Mouse (Mus musculus) heart, embryonic 12.5 days (tissue): ENCODE data around the gene Prss38. TPM values are rescaled to one million over a fixed set of nuclear protein-coding genes. Genes with fewer than 3 reads are reported as not detected.

Source experiments
- ATAC-seq: fragments of 200-750 bp; cut with Nextera tagmentation; 2 replicates; pipeline ENCODE4 v1.8.0; 2017; ENCODE audit warnings: moderate TSS enrichment, moderate library complexity; ENCODE audit not compliant: insufficient number of reproducible peaks, low FRiP score
- H3K27ac ChIP-seq: fragments of 300-500 bp; sonication (generic); 2 replicates; pipeline ENCODE4 v1.5.1; 2016; ENCODE audit warnings: mild to moderate bottlenecking, moderate library complexity; ENCODE audit not compliant: poor library complexity, severe bottlenecking
- H3K27me3 ChIP-seq: fragments of 300-500 bp; sonication (generic); replicated peaks from 2 replicates; pipeline ENCODE4 v1.6.1; 2016; ENCODE audit warnings: mild to moderate bottlenecking, moderate library complexity
- H3K36me3 ChIP-seq: fragments of 300-500 bp; sonication (generic); 2 replicates; pipeline ENCODE4 v1.6.1; 2016; ENCODE audit warnings: mild to moderate bottlenecking, moderate library complexity
- H3K4me1 ChIP-seq: fragments of 300-500 bp; sonication (generic); replicated peaks from 2 replicates; pipeline ENCODE4 v1.6.1; 2016; ENCODE audit warnings: mild to moderate bottlenecking
- H3K4me2 ChIP-seq: fragments of 300-500 bp; sonication (generic); 2 replicates; pipeline ENCODE4 v1.6.1; 2016; ENCODE audit warnings: mild to moderate bottlenecking, moderate library complexity
- H3K4me3 ChIP-seq: fragments of 300-500 bp; sonication (generic); 2 replicates; pipeline ENCODE4 v1.5.1; 2016; ENCODE audit warnings: mild to moderate bottlenecking
- H3K9ac ChIP-seq: fragments of 300-500 bp; sonication (generic); 2 replicates; pipeline ENCODE4 v1.6.1; 2016; ENCODE audit warnings: mild to moderate bottlenecking, moderate library complexity
- H3K9me3 ChIP-seq: fragments of 300-500 bp; sonication (generic); replicated peaks from 2 replicates; pipeline ENCODE4 v1.6.1; 2016; ENCODE audit warnings: mild to moderate bottlenecking, moderate library complexity
- WGBS: fragments of 180-500 bp; shearing (Covaris S2); methylation state at CpG from one replicate; pipeline ENCODE4 v1.1.7; 2016; 5-methylcytosine and 5-hydroxymethylcytosine counted together
- polyA plus RNA-seq: library from polyadenylated mRNA; unstranded; fragments of >200 nt; fragmentation: Nextera tagmentation; extraction: Ambion mirVana; gene quantifications from 2 replicates; pipeline ENCODE4 v1.2.1, GENCODE M21; 2016

The Prss38 gene
- not detected in 2 replicates for polyA plus RNA-seq

- no peak within 1 kb of the TSS for H3K4me3 ChIP-seq
- no peak within 1 kb of the TSS for H3K4me2 ChIP-seq
- no peaks in the 10 kb centered on the region for H3K4me1 ChIP-seq
- H3K27me3 ChIP-seq = no peaks in the 10 kb centered on the region
- 68% methylated on average over 16 of the region's 16 CpGs for WGBS
- H3K27ac ChIP-seq = no peak within 1 kb of the TSS
- no peak; the same call in 1 of the 2 replicates for ATAC-seq
- H3K36me3 ChIP-seq = no peaks in the 10 kb centered on the region
- H3K9me3 ChIP-seq = no peaks in the 10 kb centered on the region; the same call in 1 of the 2 replicates
- no peak within 1 kb of the TSS for H3K9ac ChIP-seq
Observed at GRCm38 (mm10) chr11:59375475-59375874, at the start of gene Prss38. Gene Prss38 (minus strand): TSS chr11:59375657.

- 79% methylated on average over 5 of the region's 5 CpGs for WGBS
- ATAC-seq = no peak
- H3K9me3 ChIP-seq = no peaks in the 10 kb centered on the region
- no peak overlapping the region for H3K27ac ChIP-seq
- H3K36me3 ChIP-seq = peaks cover 73% of the 10 kb centered on the region
- H3K4me1 ChIP-seq = peaks cover 15% of the 10 kb centered on the region
- no peak overlapping the region for H3K9ac ChIP-seq
- H3K27me3 ChIP-seq = no peaks in the 10 kb centered on the region
- H3K4me2 ChIP-seq = no peak overlapping the region
- no peak overlapping the region for H3K4me3 ChIP-seq
Observed at GRCm38 (mm10) chr11:59423010-59423588, 47.6 kb upstream of the Prss38 start.

GRCm38 (mm10) chr11:59421967-59422366, 46.5 kb upstream of the Prss38 start:
- Histone ChIP-seq H3K27ac (no peak overlapping the region), H3K9me3 (no peaks in the 10 kb centered on the region)

GRCm38 (mm10) chr11:59421436-59421835, 46.0 kb upstream of the Prss38 start:
- H3K4me2 ChIP-seq = no peak overlapping the region
- ATAC-seq = no peak
- H3K4me3 ChIP-seq = no peak overlapping the region
- H3K9ac ChIP-seq = no peak overlapping the region
- peaks cover 64% of the 10 kb centered on the region for H3K36me3 ChIP-seq
- 77% methylated on average over 8 of the region's 8 CpGs for WGBS
- H3K27ac ChIP-seq = no peak overlapping the region
- no peaks in the 10 kb centered on the region for H3K27me3 ChIP-seq
- H3K4me1 ChIP-seq = peaks cover 14% of the 10 kb centered on the region
- H3K9me3 ChIP-seq = no peaks in the 10 kb centered on the region

More at GRCm38 (mm10) chr11:59421967-59422366, 46.5 kb upstream of the Prss38 start:
- no peak overlapping the region for H3K4me3 ChIP-seq
- H3K27me3 ChIP-seq = no peaks in the 10 kb centered on the region
- H3K9ac ChIP-seq = no peak overlapping the region
- no peak overlapping the region for H3K4me2 ChIP-seq
- peaks cover 14% of the 10 kb centered on the region for H3K4me1 ChIP-seq
- peaks cover 66% of the 10 kb centered on the region for H3K36me3 ChIP-seq
- ATAC-seq = no peak
- WGBS = 88% methylated on average over 2 of the region's 2 CpGs

GRCm38 (mm10) chr11:59418708-59419107, 43.3 kb upstream of the Prss38 start:
- no peak overlapping the region for H3K27ac ChIP-seq
- peaks cover 11% of the 10 kb centered on the region for H3K4me1 ChIP-seq
- H3K4me2 ChIP-seq = no peak overlapping the region
- WGBS = 76% methylated on average over 5 of the region's 5 CpGs
- H3K27me3 ChIP-seq = no peaks in the 10 kb centered on the region
- no peak overlapping the region for H3K4me3 ChIP-seq
- H3K9me3 ChIP-seq = no peaks in the 10 kb centered on the region
- ATAC-seq = no peak
- peaks cover 60% of the 10 kb centered on the region for H3K36me3 ChIP-seq
- H3K9ac ChIP-seq = no peak overlapping the region

- no peak overlapping the region for H3K4me3 ChIP-seq
- WGBS = 69% methylated on average over 13 of the region's 13 CpGs
- H3K4me1 ChIP-seq = peaks cover 28% of the 10 kb centered on the region
- H3K9me3 ChIP-seq = no peaks in the 10 kb centered on the region
- no peak overlapping the region for H3K9ac ChIP-seq
- H3K27me3 ChIP-seq = no peaks in the 10 kb centered on the region
- H3K4me2 ChIP-seq = no peak overlapping the region
- no peak overlapping the region for H3K27ac ChIP-seq
- ATAC-seq = peak; percentile 34; the same call in 1 of the 2 replicates
- peaks cover 28% of the 10 kb centered on the region for H3K36me3 ChIP-seq
Observed at GRCm38 (mm10) chr11:59412999-59413863, 37.8 kb upstream of the Prss38 start.

- H3K27ac ChIP-seq = no peak overlapping the region
- H3K4me1 ChIP-seq = peaks cover 28% of the 10 kb centered on the region
- 66% methylated on average over 6 of the region's 6 CpGs for WGBS
- H3K9me3 ChIP-seq = no peaks in the 10 kb centered on the region
- no peak for ATAC-seq
- H3K27me3 ChIP-seq = no peaks in the 10 kb centered on the region
- no peak overlapping the region for H3K4me2 ChIP-seq
- H3K36me3 ChIP-seq = peaks cover 34% of the 10 kb centered on the region
- H3K9ac ChIP-seq = no peak overlapping the region
- no peak overlapping the region for H3K4me3 ChIP-seq
Observed at GRCm38 (mm10) chr11:59412058-59412457, 36.6 kb upstream of the Prss38 start.

- no peak for ATAC-seq
- no peaks in the 10 kb centered on the region for H3K9me3 ChIP-seq
- H3K27ac ChIP-seq = no peak overlapping the region
- no peak overlapping the region for H3K9ac ChIP-seq
- H3K36me3 ChIP-seq = peaks cover 43% of the 10 kb centered on the region
- H3K27me3 ChIP-seq = no peaks in the 10 kb centered on the region
- 81% methylated on average over 2 of the region's 2 CpGs for WGBS
- H3K4me3 ChIP-seq = no peak overlapping the region
- H3K4me1 ChIP-seq = peaks cover 28% of the 10 kb centered on the region
- no peak overlapping the region for H3K4me2 ChIP-seq
Observed at GRCm38 (mm10) chr11:59410851-59411250, 35.4 kb upstream of the Prss38 start.

- Histone ChIP-seq H3K4me3 (no peak overlapping the region), H3K27ac (no peak overlapping the region), H3K9me3 (no peaks in the 10 kb centered on the region), H3K9ac (no peak overlapping the region), H3K4me1 (no peaks in the 10 kb centered on the region), H3K4me2 (no peak overlapping the region), H3K36me3 (peaks cover 54% of the 10 kb centered on the region), H3K27me3 (no peaks in the 10 kb centered on the region)
- no peak for ATAC-seq
- WGBS = 74% methylated on average over 1 of the region's 1 CpGs
Observed at GRCm38 (mm10) chr11:59405761-59406160, 30.3 kb upstream of the Prss38 start.

GRCm38 (mm10) chr11:59400876-59401275, 25.4 kb upstream of the Prss38 start:
- no peak overlapping the region for H3K27ac ChIP-seq
- WGBS = 78% methylated on average over 2 of the region's 2 CpGs
- H3K4me2 ChIP-seq = no peak overlapping the region
- peaks cover 30% of the 10 kb centered on the region for H3K4me1 ChIP-seq
- H3K36me3 ChIP-seq = peaks cover 25% of the 10 kb centered on the region
- H3K9ac ChIP-seq = no peak overlapping the region
- no peaks in the 10 kb centered on the region for H3K9me3 ChIP-seq
- H3K27me3 ChIP-seq = no peaks in the 10 kb centered on the region
- no peak for ATAC-seq
- H3K4me3 ChIP-seq = no peak overlapping the region

- peaks cover 30% of the 10 kb centered on the region for H3K4me1 ChIP-seq
- no peak overlapping the region for H3K9ac ChIP-seq
- H3K4me3 ChIP-seq = no peak overlapping the region
- 68% methylated on average over 8 of the region's 8 CpGs for WGBS
- no peak for ATAC-seq
- no peaks in the 10 kb centered on the region for H3K9me3 ChIP-seq
- H3K36me3 ChIP-seq = peaks cover 17% of the 10 kb centered on the region
- H3K27me3 ChIP-seq = no peaks in the 10 kb centered on the region
- no peak overlapping the region for H3K27ac ChIP-seq
- H3K4me2 ChIP-seq = no peak overlapping the region
Observed at GRCm38 (mm10) chr11:59399830-59400229, 24.4 kb upstream of the Prss38 start.
